Mouse (Mus musculus) hindbrain, embryonic 10.5 days (tissue): ENCODE measurements around the gene Fam222a. TPM values are rescaled to one million over a fixed set of nuclear protein-coding genes. Genes with fewer than 3 reads are reported as not detected.

Experiments
- DNase-seq: peaks from one replicate; pipeline ENCODE4 v3.0.0-alpha.2; 2017; ENCODE audit warnings: low spot score
- H3K27ac ChIP-seq: fragments of 300-500 bp; sonication (generic); 2 replicates; pipeline ENCODE4 v1.5.1; 2016; ENCODE audit warnings: mild to moderate bottlenecking, moderate library complexity
- H3K27me3 ChIP-seq: fragments of 300-500 bp; sonication (generic); 2 replicates; pipeline ENCODE4 v1.6.1; 2016; ENCODE audit warnings: mild to moderate bottlenecking; ENCODE audit not compliant: poor library complexity, insufficient read depth, severe bottlenecking
- H3K36me3 ChIP-seq: fragments of 300-500 bp; sonication (generic); 2 replicates; pipeline ENCODE4 v1.6.1; 2016; ENCODE audit warnings: mild to moderate bottlenecking, moderate library complexity
- H3K4me1 ChIP-seq: fragments of 300-500 bp; sonication (generic); replicated peaks from 2 replicates; pipeline ENCODE4 v1.6.1; 2016; ENCODE audit warnings: mild to moderate bottlenecking
- H3K4me3 ChIP-seq: fragments of 300-500 bp; sonication (generic); 2 replicates; pipeline ENCODE4 v1.5.1; 2016; ENCODE audit warnings: mild to moderate bottlenecking, moderate library complexity
- H3K9me3 ChIP-seq: fragments of 300-500 bp; sonication (generic); 2 replicates; pipeline ENCODE4 v1.6.1; 2016; ENCODE audit warnings: mild to moderate bottlenecking, moderate library complexity
- WGBS: fragments of 180-500 bp; shearing (Covaris S2); methylation state at CpG from one replicate; pipeline ENCODE4 v1.1.7; 2016; 5-methylcytosine and 5-hydroxymethylcytosine counted together
- polyA plus RNA-seq: library from polyadenylated mRNA; unstranded; fragments of >200 nt; fragmentation: Nextera tagmentation; extraction: Ambion mirVana; gene quantifications from 2 replicates; pipeline ENCODE4 v1.2.1, GENCODE M21; 2016

Fam222a gene
- polyA plus RNA-seq, 1 experiment from 2014 or later: 6.5 TPM

DNA sequence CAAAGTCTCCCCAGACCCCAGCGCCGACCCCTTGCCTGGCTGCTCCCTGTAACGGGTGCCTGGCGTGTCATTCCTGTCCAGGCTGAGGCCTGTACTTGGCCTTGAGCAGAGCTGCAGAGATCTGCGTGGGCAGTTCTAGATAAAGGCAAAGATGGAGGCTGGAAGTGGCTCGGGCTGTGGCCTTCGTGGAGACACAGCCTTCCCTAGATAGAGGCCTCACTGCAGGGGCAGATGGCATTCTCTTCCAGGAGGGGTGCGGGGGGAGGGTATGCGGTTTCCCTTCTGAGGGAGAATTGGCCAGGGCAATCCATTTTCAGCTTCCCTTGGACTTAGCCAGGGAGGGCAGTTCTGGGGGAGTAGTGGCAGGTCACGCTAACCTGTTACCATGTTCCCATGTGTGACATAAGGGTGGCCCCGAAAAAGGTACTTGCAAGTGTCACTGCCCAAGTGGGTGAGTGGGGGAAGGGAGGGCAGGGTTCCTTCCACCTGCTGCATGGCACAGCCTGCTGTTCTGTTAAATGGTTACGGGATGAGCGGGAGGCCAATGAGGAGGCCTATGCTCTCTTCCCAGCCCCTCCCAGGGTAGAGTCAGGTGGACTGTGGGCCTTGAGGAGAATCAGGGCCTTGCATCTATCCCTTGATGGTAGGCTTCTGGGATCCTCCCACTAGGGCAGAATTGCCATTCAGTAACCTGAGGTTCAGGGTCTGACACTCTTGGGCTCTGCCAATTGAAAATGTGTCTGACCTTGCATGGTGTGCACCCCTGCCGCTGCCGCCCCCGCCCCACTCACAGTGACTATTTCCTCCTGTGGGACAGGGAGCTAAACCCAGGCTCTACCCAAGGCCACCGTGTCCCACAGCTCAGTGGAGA lies 22.5 kb downstream of the Fam222a start:
- peaks cover 98% of the 10 kb centered on the region for H3K4me1 ChIP-seq

DNA sequence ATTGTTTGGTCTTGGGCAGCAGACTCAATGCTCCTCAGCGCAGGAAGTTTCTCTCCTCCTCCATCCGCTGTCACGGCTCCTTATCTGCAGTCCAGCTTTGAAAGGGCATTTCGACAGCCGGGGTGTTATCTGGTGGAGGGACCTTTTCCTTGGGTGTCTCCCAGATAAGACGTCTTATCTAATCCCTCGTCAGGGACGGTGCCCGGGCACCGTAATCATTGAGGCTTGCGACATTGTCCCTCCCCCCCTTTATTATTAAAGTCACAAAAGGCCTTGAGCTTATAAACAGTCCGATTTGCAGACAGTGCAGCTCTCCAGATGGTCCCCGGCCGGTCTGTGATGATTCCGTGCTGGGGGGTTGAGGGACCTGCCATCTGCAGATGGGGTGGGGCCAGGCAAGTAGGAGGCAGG lies 23.3 kb downstream of the Fam222a start:
- Histone ChIP-seq H3K4me3 (no peak overlapping the region), H3K36me3 (peaks cover 23% of the 10 kb centered on the region), H3K4me1 (peaks cover 97% of the 10 kb centered on the region), H3K27me3 (peaks cover 10% of the 10 kb centered on the region), H3K27ac (peak overlapping the region; percentile 83), H3K9me3 (no peaks in the 10 kb centered on the region)
- 44% methylated on average over 15 of the region's 15 CpGs for WGBS
- DNase-seq: no peak

More for the DNA sequence above, 22.5 kb downstream of the Fam222a start:
- Histone ChIP-seq H3K27ac (peak overlapping the region; percentile 83), H3K27me3 (peaks cover 10% of the 10 kb centered on the region), H3K4me3 (no peak overlapping the region), H3K9me3 (no peaks in the 10 kb centered on the region), H3K36me3 (peaks cover 14% of the 10 kb centered on the region)
- 79% methylated on average over 17 of the region's 17 CpGs for WGBS
- no peak for DNase-seq

- 69% methylated on average over 19 of the region's 19 CpGs for WGBS
- Histone ChIP-seq H3K4me3 (no peak overlapping the region), H3K9me3 (no peaks in the 10 kb centered on the region), H3K27ac (peak overlapping the region; percentile 83), H3K36me3 (peaks cover 24% of the 10 kb centered on the region), H3K4me1 (peaks cover 98% of the 10 kb centered on the region), H3K27me3 (peaks cover 7% of the 10 kb centered on the region; the same call in 1 of the 2 replicates)
- DNase-seq: no peak
These were observed 24.8 kb downstream of the Fam222a start for GRCm38 (mm10) chr5:114592463-114593160.

DNA sequence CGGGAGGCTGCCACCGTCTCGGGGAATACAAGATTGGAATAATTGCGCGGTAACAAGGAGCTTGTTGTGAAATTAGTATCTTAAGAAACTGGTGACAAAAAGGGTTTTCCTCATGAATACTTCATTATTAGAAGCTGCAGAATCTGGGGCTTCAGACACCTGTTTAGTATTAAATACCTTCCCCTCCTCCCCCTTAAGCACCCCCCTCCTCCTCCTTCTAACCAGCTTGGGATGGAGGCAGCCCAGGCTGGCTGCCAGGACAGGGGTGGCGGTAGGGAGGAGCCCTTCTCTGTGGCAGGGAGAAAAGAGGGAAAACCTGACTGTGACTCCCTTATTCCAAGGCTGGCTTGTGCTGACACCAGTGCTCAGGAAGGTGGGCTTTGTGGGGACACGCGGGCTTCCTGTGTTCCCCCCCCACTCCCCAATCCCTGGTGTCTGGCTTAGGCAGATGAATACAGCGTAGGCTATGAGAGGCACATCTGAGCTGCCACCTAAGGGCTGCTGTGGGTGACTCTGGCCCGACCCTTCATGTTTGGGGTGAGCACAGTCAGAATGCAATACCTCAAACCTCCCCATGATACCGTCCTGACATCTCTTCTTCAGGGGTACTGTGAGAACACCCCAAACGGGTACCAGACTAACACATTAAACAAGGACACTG lies 25.5 kb downstream of the Fam222a start:
- peaks cover 7% of the 10 kb centered on the region; the same call in 1 of the 2 replicates for H3K27me3 ChIP-seq
- peaks cover 24% of the 10 kb centered on the region for H3K36me3 ChIP-seq
- peaks cover 94% of the 10 kb centered on the region for H3K4me1 ChIP-seq
- peak overlapping the region; percentile 75 for H3K27ac ChIP-seq
- H3K9me3 ChIP-seq: no peaks in the 10 kb centered on the region
- DNase-seq: no peak
- 67% methylated on average over 12 of the region's 12 CpGs for WGBS
- H3K4me3 ChIP-seq: no peak overlapping the region

- DNase-seq: no peak
- H3K4me3 ChIP-seq: no peak overlapping the region
- peaks cover 24% of the 10 kb centered on the region for H3K36me3 ChIP-seq
- H3K27me3 ChIP-seq: peaks cover 7% of the 10 kb centered on the region; the same call in 1 of the 2 replicates
- peak overlapping the region; percentile 75 for H3K27ac ChIP-seq
- no peaks in the 10 kb centered on the region for H3K9me3 ChIP-seq
- H3K4me1 ChIP-seq: peaks cover 87% of the 10 kb centered on the region
- 91% methylated on average over 5 of the region's 5 CpGs for WGBS
These were observed 26.1 kb downstream of the Fam222a start for GRCm38 (mm10) chr5:114593949-114594348.

DNA sequence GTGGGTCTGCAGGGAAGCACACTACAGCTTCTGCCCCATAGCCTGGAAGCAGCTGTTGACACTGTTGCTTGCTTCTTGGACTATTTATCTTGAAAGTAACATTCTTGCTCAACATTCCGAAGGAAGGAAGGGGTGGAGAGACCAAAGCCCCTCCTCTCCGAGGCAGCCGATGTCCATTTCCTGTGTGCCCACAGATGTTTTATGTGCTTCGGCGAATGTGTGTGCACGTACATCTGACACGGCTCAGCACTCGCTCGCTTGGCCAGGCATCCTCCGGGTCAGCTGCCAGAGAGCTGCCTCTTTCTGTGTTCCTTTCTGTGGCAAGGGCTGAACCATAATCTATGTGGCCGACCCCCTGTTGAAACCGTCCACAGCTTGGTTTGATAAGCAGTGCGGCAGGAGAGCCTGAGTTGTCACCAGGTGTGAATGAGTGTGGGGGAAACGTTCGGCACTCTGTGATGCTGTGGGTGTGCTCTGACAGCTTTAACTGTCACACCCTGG lies 27.0 kb downstream of the Fam222a start:
- peaks cover 24% of the 10 kb centered on the region for H3K36me3 ChIP-seq
- no peak for DNase-seq
- peak overlapping the region; percentile 75 for H3K27ac ChIP-seq
- H3K27me3 ChIP-seq: peaks cover 7% of the 10 kb centered on the region; the same call in 1 of the 2 replicates
- no peaks in the 10 kb centered on the region for H3K9me3 ChIP-seq
- 75% methylated on average over 15 of the region's 15 CpGs for WGBS
- H3K4me1 ChIP-seq: peaks cover 84% of the 10 kb centered on the region
- H3K4me3 ChIP-seq: no peak overlapping the region

DNA sequence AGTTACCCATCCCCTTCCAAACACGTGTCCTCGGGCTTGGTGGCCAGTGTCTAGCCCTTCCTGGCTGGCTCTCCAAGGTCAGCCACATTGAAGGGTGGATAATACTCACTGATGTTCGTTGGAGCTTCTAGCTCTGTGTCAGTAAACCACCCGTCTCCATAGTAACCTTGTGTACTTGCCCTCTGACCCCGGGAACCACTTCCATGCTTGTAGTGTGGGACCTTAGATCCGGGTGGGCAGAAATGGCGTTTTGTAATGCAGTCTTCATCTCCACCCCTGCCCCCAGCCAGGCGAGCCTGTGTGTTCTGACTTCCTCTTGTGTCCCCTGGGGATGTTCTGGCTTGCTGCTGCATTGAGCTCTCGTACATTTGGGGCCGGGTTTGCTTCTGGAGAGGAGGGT lies 28.8 kb downstream of the Fam222a start:
- no peak overlapping the region for H3K4me3 ChIP-seq
- peak; percentile 62 for DNase-seq
- peaks cover 77% of the 10 kb centered on the region for H3K4me1 ChIP-seq
- no peaks in the 10 kb centered on the region for H3K9me3 ChIP-seq
- peak overlapping the region; percentile 0; the same call in 1 of the 2 replicates for H3K27ac ChIP-seq
- H3K27me3 ChIP-seq: peaks cover 6% of the 10 kb centered on the region; the same call in 1 of the 2 replicates
- peaks cover 24% of the 10 kb centered on the region for H3K36me3 ChIP-seq
- 20% methylated on average over 10 of the region's 10 CpGs for WGBS

DNA sequence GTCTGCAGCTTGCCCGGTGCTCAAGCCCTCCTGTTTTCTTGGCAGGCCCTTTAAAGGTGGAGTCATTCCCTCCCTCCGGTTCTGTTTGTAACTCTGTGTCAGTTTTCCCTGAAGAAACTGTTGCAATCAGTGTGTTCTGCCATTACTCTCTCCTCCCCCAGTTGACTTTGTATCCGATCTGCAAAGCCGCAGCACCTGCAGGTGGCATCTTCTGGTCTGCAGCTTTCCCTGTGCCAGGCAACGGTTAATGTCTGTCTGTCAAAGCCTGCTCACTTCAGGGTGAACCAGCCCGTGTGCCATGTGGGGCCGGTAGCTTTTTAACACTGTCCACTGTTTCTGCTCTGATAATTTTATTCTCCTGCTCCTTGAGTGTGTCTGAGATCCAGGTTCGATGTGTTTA lies 29.4 kb downstream of the Fam222a start:
- H3K4me1 ChIP-seq: peaks cover 74% of the 10 kb centered on the region
- no peaks in the 10 kb centered on the region for H3K9me3 ChIP-seq
- peaks cover 24% of the 10 kb centered on the region for H3K36me3 ChIP-seq
- H3K4me3 ChIP-seq: no peak overlapping the region
- WGBS: 69% methylated on average over 8 of the region's 8 CpGs
- no peak for DNase-seq
- no peak overlapping the region for H3K27ac ChIP-seq
- 0 out of 2 replicates have a peak, but pooled peaks cover under 1% of the 10 kb centered on the region for H3K27me3 ChIP-seq

DNA sequence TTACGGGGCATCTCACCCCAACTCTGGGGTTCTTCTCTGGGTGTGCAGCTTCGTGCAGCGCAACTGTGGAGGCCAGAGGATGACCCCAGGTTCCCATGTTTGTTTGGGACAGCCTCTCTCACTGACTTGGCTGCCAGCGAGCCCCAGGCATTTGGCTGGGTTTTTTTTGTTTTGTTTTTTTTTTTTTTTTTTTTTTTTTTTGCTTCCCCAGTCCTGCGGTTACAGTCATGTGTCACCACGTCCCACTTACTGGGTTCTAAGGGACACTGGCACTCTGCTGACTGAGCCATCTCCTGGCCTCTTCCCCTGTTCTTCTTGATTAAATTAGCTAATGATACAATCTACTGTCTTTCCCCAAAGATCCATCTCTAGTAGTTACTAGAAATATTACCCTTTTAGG lies 29.8 kb downstream of the Fam222a start:
- Histone ChIP-seq H3K27me3 (no peaks in the 10 kb centered on the region), H3K27ac (no peak overlapping the region), H3K4me3 (no peak overlapping the region), H3K9me3 (no peaks in the 10 kb centered on the region), H3K36me3 (peaks cover 24% of the 10 kb centered on the region), H3K4me1 (peaks cover 70% of the 10 kb centered on the region)
- 62% methylated on average over 6 of the region's 6 CpGs for WGBS
- DNase-seq: no peak

DNA sequence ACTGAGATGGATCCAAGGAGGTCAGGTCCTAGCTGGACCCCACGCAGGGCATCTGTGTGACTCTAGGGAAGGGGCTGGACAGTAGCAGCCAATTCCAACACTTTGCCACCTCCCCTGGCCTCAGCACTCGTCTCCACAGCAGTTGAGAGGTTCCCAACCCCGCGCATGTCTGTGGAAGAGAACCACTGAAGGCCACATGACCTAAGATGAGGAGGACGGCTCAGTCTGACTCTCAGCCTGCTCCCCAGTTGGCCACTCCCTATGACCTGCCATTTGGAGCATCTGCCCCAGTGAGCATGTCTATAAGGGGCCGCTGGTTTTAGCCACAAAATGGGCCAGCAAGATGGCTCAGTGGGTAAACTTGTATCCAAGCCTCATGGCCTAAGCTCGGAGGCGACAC lies 34.2 kb downstream of the Fam222a start:
- WGBS: 81% methylated on average over 8 of the region's 8 CpGs
- Histone ChIP-seq H3K9me3 (no peaks in the 10 kb centered on the region), H3K4me1 (peaks cover 59% of the 10 kb centered on the region), H3K27ac (0 out of 2 replicates have a peak overlapping the region, but pooled peaks have one; percentile 10), H3K36me3 (no peaks in the 10 kb centered on the region), H3K27me3 (no peaks in the 10 kb centered on the region), H3K4me3 (no peak overlapping the region)
- DNase-seq: no peak

GRCm38 (mm10) chr5:114603975-114604374 lies 36.2 kb downstream of the Fam222a start:
- Histone ChIP-seq H3K36me3 (no peaks in the 10 kb centered on the region), H3K27ac (no peak overlapping the region), H3K27me3 (no peaks in the 10 kb centered on the region), H3K4me3 (no peak overlapping the region), H3K9me3 (no peaks in the 10 kb centered on the region), H3K4me1 (peaks cover 69% of the 10 kb centered on the region)
- 80% methylated on average over 5 of the region's 5 CpGs for WGBS
- DNase-seq: no peak

GRCm38 (mm10) chr5:114604781-114605290 lies 37.0 kb downstream of the Fam222a start:
- WGBS: 39% methylated on average over 11 of the region's 11 CpGs

More at GRCm38 (mm10) chr5:114604781-114605290, 37.0 kb downstream of the Fam222a start:
- Histone ChIP-seq H3K27me3 (no peaks in the 10 kb centered on the region), H3K27ac (peak overlapping the region; percentile 17; the same call in 1 of the 2 replicates), H3K4me3 (no peak overlapping the region), H3K36me3 (no peaks in the 10 kb centered on the region), H3K9me3 (no peaks in the 10 kb centered on the region), H3K4me1 (peaks cover 63% of the 10 kb centered on the region)
- DNase-seq: peak; percentile 54
